Mouse (Mus musculus): ENCODE measurements around the gene Aqp9.

DNA sequence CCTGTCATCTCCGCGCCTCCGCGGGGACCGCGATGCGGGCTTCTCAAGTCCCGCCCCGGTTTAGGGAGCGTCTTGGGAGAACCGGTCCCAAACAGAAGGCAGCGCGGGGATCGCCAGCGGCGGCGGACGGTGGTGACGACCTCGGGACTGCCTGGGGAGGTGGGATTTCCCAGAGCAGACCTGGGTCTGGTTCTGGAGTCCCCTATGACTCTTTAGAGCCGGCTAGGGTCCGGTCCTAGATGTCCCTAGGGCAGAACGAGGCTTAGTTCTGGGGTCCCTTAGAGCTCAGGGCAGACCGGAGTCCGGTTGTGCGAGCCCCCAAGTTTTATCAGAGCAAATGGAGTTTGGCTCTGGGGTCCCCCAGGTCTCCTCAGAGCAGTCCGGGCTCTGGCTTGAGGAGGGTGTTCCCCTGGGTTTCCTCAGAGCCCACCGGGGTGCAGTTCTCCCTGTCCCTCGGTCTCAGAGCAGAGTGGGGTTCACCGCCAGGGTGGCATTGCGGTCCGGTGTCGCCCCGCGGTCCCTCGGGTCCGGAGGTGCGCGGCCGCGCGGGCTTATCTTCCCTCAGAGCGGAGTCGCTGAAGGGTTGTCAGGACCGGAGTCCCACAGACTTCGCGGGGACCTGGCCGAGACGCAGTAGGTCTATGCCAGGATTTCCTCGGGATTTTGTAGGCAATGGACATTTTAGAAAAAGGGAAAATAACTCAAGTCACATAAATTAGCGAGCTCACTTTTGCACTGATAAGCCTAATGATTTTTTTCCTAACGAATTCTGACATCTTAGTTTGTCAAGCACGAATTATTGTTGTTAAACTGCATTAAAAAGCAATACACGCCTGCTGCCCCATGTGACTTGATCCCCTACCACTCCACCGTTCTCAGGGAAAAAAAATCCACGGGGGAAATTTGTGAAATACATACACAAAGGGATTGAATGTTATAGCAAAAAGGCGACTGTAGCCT, 47.8 kb upstream of the Aqp9 start:
- no peak for TF ChIP-seq CTCF (IDR thresholded peaks at IDR 0.05; ENCODE audit: borderline replicate concordance, control insufficient read depth, extremely low read depth, insufficient read depth, low read length, poor library complexity)
- no peak for TF ChIP-seq POLR2A (IDR thresholded peaks at IDR 0.05; ENCODE audit: control insufficient read depth, extremely low read depth, insufficient read depth, low read length, poor library complexity)

All from thymus, adult 2 months (tissue).